Mouse (Mus musculus) kidney, adult 2 months (tissue): ENCODE data around the gene Ddah1.

Source experiments
- CTCF ChIP-seq: fragments of 200-500 bp; conservative IDR thresholded peaks from 2 replicates; pipeline ENCODE4 v1.5.1; 2011; ENCODE audit warnings: low read depth, mild to moderate bottlenecking, control low read depth, low read length, moderate library complexity, mixed read lengths; ENCODE audit not compliant: insufficient read depth, insufficient read length
- POLR2A ChIP-seq: fragments of 200-500 bp; IDR thresholded peaks from one replicate; pipeline ENCODE4 v1.6.1; 2011; ENCODE audit warnings: low read depth, low read length, control low read depth

DNA sequence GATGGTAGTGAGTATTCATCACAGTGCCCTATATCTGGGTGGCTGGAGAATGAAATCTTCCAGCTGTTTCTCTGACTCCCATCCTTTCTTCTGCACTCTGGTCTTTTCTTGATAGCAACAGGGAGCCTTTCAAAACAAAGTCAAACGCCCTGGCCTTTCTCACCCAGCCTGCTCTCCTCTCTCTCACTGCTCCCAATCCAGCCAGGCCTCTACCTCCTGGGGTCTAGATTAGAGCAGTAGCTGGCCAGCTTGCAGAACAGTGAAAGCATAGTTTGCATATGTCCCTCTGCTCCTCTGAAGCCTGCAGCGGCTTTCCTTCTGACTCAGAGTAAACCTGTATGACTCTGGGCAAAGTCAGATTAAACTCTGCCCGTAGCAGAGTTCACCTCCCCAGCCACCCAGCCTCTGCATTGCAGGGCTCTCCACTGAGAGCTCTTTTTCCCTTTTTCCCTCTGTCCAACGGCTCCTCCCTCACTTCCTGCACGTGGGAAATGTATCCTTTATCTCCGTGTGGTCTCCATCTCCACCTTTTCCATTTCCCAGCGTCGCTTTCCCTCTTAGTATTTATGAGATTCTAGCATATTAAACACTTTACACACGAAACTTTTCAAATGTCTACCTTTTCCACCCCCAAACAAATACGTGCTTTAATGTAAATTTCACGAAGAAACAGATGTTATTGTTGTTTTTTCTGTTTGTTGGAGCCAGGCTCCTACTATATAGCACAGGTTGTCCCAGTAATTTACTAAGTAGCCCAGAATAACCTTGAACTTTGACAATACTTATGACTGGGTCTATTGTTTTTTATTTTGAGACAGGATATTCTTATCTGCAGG lies 163.8 kb downstream of the Ddah1 start, which contains the start of gene Bcl10:
- TF ChIP-seq CTCF (no peak), POLR2A (no peak)
